Mouse (Mus musculus): ENCODE data around the gene Pigk.

Gene Pigk

DNA sequence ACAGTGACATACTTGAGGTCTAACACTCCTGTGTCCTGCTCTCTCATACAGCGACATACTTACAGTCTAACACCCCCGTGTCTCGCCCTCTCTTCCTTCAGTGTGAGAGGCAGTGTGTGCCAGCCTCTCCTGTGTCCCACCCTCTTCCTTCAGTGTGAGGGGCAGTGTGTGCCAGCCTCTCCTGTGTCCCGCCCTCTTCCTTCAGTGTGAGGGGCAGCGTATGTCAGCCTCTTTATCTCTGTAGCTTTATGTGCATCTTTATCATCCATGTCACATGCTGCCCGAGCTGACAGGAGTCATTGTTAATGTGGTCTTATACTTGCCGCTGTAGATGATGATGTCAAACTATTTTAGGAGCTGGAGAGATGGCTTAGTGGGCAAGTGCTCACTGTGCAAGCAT is 41.6 kb downstream of the Pigk start:
- no peak overlapping the region for H3K4me3 ChIP-seq (replicated peaks; ENCODE audit: low read length)
- H3K36me3 ChIP-seq (ENCODE audit: insufficient read depth, low read length) = no peaks in the 10 kb centered on the region
- peaks cover 6% of the 10 kb centered on the region for H3K4me1 ChIP-seq (replicated peaks; ENCODE audit: low read depth, low read length)
- TF ChIP-seq POU5F1 (IDR thresholded peaks at IDR 0.05; ENCODE audit: borderline replicate concordance, low read length) = no peak
- no peak for TF ChIP-seq NANOG (IDR thresholded peaks at IDR 0.05; ENCODE audit: borderline replicate concordance, low read length)
- no peak for TF ChIP-seq CTCF (conservative IDR thresholded peaks at IDR 0.05; ENCODE audit: low read length)
- no peaks in the 10 kb centered on the region for H3K27me3 ChIP-seq (ENCODE audit: insufficient read depth, low read length)
- no peaks in the 10 kb centered on the region for H3K9me3 ChIP-seq (ENCODE audit: low read length)

- TF ChIP-seq CTCF (conservative IDR thresholded peaks at IDR 0.05; ENCODE audit: low read length) (no peak), POU5F1 (IDR thresholded peaks at IDR 0.05; ENCODE audit: borderline replicate concordance, low read length) (no peak), NANOG (IDR thresholded peaks at IDR 0.05; ENCODE audit: borderline replicate concordance, low read length) (no peak)
- Histone ChIP-seq H3K27me3 (ENCODE audit: insufficient read depth, low read length) (no peaks in the 10 kb centered on the region), H3K4me1 (replicated peaks; ENCODE audit: low read depth, low read length) (peaks cover 6% of the 10 kb centered on the region), H3K36me3 (ENCODE audit: insufficient read depth, low read length) (no peaks in the 10 kb centered on the region), H3K4me3 (replicated peaks; ENCODE audit: low read length) (no peak overlapping the region), H3K9me3 (ENCODE audit: low read length) (no peaks in the 10 kb centered on the region)
Observed at GRCm38 (mm10) chr3:152756896-152757295, 43.0 kb downstream of the Pigk start.

DNA sequence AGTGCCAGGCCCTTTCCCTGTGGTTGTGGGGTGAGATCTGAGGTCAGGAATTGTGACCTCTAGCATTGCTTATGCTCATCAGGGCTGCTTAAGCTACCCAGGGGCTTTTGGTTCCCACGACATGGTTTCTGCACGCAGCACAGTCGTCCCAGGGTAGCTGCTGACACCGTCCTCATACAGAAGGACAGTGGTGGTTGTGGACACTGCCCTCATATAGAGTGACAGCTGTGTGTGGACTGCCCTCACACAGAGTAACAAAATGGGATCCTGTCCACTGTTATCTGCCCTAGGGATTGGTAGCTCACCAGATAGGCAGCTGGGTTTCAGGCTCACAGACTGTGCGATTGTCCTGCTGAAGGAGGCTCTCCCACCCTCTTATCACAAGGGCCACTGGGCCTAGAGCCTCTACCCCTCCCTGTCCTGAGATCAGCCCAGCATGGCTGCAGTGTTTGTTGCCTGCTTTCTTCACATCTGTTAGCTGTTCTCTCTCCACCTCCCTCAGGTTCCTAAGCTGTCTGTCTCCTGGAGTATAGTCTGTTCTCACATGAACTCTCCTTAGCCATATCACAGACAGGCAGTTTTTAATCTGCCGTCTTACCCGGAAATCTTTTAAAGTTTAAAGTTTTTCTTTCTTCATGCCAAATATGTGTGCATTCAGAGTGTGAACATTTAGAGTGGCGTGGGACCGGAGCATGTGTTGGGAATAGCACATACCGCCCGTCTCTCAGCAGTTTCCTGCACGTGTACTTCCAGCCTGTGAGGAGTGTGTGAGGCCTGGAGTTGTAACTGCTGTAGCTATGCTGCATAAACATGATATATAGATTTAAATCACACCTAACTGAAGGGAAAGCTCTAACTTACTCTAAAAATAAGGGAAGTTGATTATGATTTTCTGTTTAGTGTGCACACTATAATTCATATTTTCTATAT is 43.8 kb downstream of the Pigk start:
- Histone ChIP-seq H3K36me3 (ENCODE audit: insufficient read depth, low read length) (no peaks in the 10 kb centered on the region), H3K9me3 (ENCODE audit: low read length) (no peaks in the 10 kb centered on the region), H3K27me3 (ENCODE audit: insufficient read depth, low read length) (no peaks in the 10 kb centered on the region), H3K4me1 (replicated peaks; ENCODE audit: low read depth, low read length) (peaks cover 6% of the 10 kb centered on the region), H3K4me3 (replicated peaks; ENCODE audit: low read length) (no peak overlapping the region)
- TF ChIP-seq POU5F1 (IDR thresholded peaks at IDR 0.05; ENCODE audit: borderline replicate concordance, low read length) (no peak), NANOG (IDR thresholded peaks at IDR 0.05; ENCODE audit: borderline replicate concordance, low read length) (no peak), CTCF (conservative IDR thresholded peaks at IDR 0.05; ENCODE audit: low read length) (no peak)

- H3K4me1 ChIP-seq (replicated peaks; ENCODE audit: low read depth, low read length) = peaks cover 15% of the 10 kb centered on the region
- no peaks in the 10 kb centered on the region for H3K9me3 ChIP-seq (ENCODE audit: low read length)
- TF ChIP-seq POU5F1 (IDR thresholded peaks at IDR 0.05; ENCODE audit: borderline replicate concordance, low read length) (no peak), CTCF (conservative IDR thresholded peaks at IDR 0.05; ENCODE audit: low read length) (no peak), NANOG (IDR thresholded peaks at IDR 0.05; ENCODE audit: borderline replicate concordance, low read length) (no peak)
- H3K27me3 ChIP-seq (ENCODE audit: insufficient read depth, low read length) = no peaks in the 10 kb centered on the region
- H3K4me3 ChIP-seq (replicated peaks; ENCODE audit: low read length) = no peak overlapping the region
- H3K36me3 ChIP-seq (ENCODE audit: insufficient read depth, low read length) = no peaks in the 10 kb centered on the region
Observed at GRCm38 (mm10) chr3:152758500-152759032, 44.7 kb downstream of the Pigk start.

- Histone ChIP-seq H3K27me3 (ENCODE audit: insufficient read depth, low read length) (no peaks in the 10 kb centered on the region), H3K9me3 (ENCODE audit: low read length) (no peaks in the 10 kb centered on the region), H3K4me1 (replicated peaks; ENCODE audit: low read depth, low read length) (peaks cover 23% of the 10 kb centered on the region), H3K36me3 (ENCODE audit: insufficient read depth, low read length) (no peaks in the 10 kb centered on the region), H3K4me3 (replicated peaks; ENCODE audit: low read length) (no peak overlapping the region)
- TF ChIP-seq POU5F1 (IDR thresholded peaks at IDR 0.05; ENCODE audit: borderline replicate concordance, low read length) = no peak
- TF ChIP-seq NANOG (IDR thresholded peaks at IDR 0.05; ENCODE audit: borderline replicate concordance, low read length) = no peak
- peak; percentile 65 for TF ChIP-seq CTCF (conservative IDR thresholded peaks at IDR 0.05; ENCODE audit: low read length)
Observed at GRCm38 (mm10) chr3:152761116-152761515, 47.2 kb downstream of the Pigk start.

- Histone ChIP-seq H3K36me3 (ENCODE audit: insufficient read depth, low read length) (peaks cover 2% of the 10 kb centered on the region), H3K4me3 (replicated peaks; ENCODE audit: low read length) (no peak overlapping the region), H3K9me3 (ENCODE audit: low read length) (no peaks in the 10 kb centered on the region), H3K27me3 (ENCODE audit: insufficient read depth, low read length) (no peaks in the 10 kb centered on the region), H3K4me1 (replicated peaks; ENCODE audit: low read depth, low read length) (peaks cover 23% of the 10 kb centered on the region)
- 0 out of 2 replicates have a peak, but pooled peaks have one; percentile 13 for TF ChIP-seq CTCF (conservative IDR thresholded peaks at IDR 0.05; ENCODE audit: low read length)
- no peak for TF ChIP-seq POU5F1 (IDR thresholded peaks at IDR 0.05; ENCODE audit: borderline replicate concordance, low read length)
Observed at GRCm38 (mm10) chr3:152761661-152762060, 47.8 kb downstream of the Pigk start.

DNA sequence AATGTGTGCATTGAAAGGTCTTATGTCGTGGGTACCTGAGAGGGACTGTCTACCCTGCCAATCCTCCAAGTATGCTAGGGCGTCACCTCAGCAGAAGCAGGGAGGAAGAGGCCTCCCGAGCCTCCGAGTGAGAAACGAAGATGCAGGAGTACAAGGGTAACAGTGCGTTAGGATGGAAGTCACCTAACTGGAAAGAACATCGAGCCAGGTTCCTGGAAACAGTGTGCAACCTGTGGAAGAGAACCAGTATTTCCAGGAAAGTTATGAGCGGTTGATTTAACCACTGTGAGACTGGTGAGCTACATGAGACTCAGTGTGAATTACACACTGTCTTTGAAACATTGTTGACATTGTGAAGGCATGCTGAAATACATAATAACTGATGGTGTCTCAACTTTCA is 48.4 kb downstream of the Pigk start:
- no peak for TF ChIP-seq POU5F1 (IDR thresholded peaks at IDR 0.05; ENCODE audit: borderline replicate concordance, low read length)
- TF ChIP-seq CTCF (conservative IDR thresholded peaks at IDR 0.05; ENCODE audit: low read length) = no peak
- no peak for TF ChIP-seq NANOG (IDR thresholded peaks at IDR 0.05; ENCODE audit: borderline replicate concordance, low read length)
- Histone ChIP-seq H3K4me3 (replicated peaks; ENCODE audit: low read length) (no peak overlapping the region), H3K4me1 (replicated peaks; ENCODE audit: low read depth, low read length) (peaks cover 23% of the 10 kb centered on the region), H3K9me3 (ENCODE audit: low read length) (no peaks in the 10 kb centered on the region), H3K27me3 (ENCODE audit: insufficient read depth, low read length) (no peaks in the 10 kb centered on the region), H3K36me3 (ENCODE audit: insufficient read depth, low read length) (peaks cover 5% of the 10 kb centered on the region)

DNA sequence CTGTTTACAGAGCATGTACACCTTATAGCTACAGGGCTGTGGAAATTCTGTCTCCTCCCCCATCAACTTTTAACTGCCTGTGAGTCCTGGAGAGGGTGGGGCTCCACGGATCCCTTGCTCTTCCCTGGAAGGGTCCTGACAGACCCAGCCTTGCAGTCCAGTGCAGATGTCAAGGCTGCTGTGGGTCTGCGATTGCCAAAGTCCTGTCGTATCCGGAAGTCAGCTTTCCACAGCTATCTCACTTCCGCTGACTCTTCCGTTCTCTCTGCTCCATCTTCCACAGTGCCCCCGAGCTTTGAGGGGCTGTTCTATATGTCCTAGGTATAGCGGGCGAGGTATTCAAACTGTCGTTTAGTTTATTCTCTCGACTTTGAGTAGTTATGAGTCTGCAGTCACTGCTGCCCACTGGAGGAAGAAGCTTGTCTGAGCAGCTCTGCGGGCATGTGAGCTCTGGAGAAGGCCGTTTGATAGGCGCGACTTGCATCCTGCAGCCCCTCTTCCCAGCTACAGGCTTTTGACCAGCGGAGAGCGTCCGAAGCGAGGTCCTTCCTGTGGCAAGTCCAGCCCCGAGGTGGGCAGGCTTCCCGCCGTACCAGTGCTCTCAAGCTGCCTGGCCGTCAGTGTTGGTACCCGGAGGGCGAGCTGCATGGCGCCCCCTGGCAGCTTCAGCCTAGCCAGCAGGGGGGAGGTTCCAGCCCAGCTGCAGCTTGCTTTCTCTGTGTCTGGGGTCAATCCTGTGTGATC is 49.4 kb downstream of the Pigk start:
- H3K36me3 ChIP-seq (ENCODE audit: insufficient read depth, low read length) = peaks cover 9% of the 10 kb centered on the region
- TF ChIP-seq POU5F1 (IDR thresholded peaks at IDR 0.05; ENCODE audit: borderline replicate concordance, low read length) = no peak
- peak; percentile 14; the same call in 1 of the 2 replicates for TF ChIP-seq CTCF (conservative IDR thresholded peaks at IDR 0.05; ENCODE audit: low read length)
- no peak for TF ChIP-seq NANOG (IDR thresholded peaks at IDR 0.05; ENCODE audit: borderline replicate concordance, low read length)
- H3K4me3 ChIP-seq (replicated peaks; ENCODE audit: low read length) = peak overlapping the region; percentile 73
- H3K4me1 ChIP-seq (replicated peaks; ENCODE audit: low read depth, low read length) = peaks cover 23% of the 10 kb centered on the region
- no peaks in the 10 kb centered on the region for H3K9me3 ChIP-seq (ENCODE audit: low read length)
- H3K27me3 ChIP-seq (ENCODE audit: insufficient read depth, low read length) = no peaks in the 10 kb centered on the region
